Mouse (Mus musculus): ENCODE data around the gene Myo1h.

DNA sequence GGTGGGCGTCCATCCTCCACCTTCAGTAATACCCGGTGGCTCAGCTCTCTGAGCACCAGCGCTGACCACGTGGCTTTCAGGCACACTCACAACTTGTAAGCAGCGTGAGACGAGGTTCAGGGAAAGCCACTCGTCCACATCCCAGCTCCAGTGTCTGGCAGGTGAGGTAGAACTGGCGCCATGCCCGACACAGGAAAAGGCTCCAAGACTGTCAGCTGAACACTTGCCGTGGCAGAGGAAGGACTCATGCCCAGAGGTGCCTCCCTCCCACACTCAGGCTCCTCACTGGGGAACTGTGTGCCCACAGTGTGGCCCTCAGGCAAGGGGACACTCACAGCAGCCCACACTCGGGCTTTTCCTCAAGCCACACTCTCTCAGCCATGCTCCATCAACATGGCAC lies 84.2 kb downstream of the Myo1h start:
- TF ChIP-seq CTCF (IDR thresholded peaks at IDR 0.05; ENCODE audit: low read depth) (no peak), EP300 (IDR thresholded peaks at IDR 0.05; ENCODE audit: low read depth) (no peak)
